Mouse (Mus musculus): ENCODE measurements around the gene Kcne1. TPM values are rescaled to one million over a fixed set of nuclear protein-coding genes. Genes with fewer than 3 reads are reported as not detected.

Gene Kcne1
- total RNA-seq, 2 experiments from 2014 or later, result not detected

DNA sequence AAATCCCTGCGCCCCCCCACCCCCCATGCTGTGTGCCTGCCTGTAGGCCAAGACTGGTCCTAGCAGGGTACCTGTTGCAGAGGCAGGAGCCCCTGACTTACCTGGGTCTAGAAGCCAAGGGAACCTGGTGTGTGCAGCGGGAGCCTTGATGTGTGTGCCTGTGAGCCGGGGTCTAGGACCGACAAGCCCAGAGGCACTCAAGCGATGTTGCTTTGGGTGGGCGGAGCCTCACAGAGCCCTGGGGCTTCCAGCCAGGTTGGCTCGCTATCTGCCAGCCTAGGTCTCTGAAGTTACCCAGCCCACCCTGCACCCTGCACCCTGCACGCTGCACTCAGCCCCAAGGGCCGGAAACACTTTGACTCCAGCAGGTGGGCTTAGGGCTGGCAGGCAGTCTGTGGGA is 534 bp downstream of the Kcne1 start:
- intact Hi-C loops (cut with DNase I), result no loop called here
- DNase-seq (ENCODE audit: low spot score in 2 of 2), result no peak

DNA sequence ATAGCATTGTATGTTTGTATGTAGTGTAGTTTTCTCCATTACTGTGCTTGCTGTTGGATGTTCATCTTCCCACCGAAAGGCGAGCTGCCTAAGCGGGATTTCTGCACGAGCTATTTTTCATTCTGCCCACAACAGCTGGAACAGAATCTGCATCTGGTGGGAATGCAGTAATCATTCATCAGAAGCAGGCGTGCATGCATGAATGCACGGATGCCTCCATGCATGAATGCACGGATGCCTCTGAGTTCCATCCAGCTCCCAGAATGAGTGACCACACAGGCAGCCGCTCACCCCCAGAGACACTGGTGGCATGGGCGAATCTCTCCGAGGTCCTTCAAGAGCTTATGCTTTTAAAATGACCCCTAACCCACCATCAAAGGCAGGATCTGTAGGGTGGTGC is 1.7 kb downstream of the Kcne1 start:
- DNase-seq (ENCODE audit: low spot score in 2 of 2), result no peak
- intact Hi-C loops (cut with DNase I), result no loop called here

DNA sequence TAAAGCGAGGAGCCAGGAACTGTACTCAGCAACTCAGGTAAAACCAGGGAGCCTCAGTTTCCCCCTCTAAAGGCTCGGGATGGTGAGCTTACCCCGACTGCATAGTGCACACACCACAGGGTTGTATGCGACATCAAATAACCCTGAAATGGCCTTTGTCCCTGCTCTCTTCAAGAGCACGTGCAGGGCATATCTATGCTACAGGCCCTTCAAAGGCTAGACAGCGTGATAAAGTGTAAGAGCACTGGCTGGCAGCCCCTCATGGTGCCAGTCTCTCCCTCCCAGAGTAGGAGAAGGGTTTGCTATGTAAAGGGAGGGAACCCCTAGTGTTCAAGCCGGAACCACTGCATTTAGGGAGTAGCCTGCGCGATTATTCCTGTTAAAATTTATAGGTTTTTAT is 2.2 kb downstream of the Kcne1 start:
- DNase-seq (ENCODE audit: low spot score in 2 of 2), result no peak
- intact Hi-C loops (cut with DNase I), result no loop called here

DNA sequence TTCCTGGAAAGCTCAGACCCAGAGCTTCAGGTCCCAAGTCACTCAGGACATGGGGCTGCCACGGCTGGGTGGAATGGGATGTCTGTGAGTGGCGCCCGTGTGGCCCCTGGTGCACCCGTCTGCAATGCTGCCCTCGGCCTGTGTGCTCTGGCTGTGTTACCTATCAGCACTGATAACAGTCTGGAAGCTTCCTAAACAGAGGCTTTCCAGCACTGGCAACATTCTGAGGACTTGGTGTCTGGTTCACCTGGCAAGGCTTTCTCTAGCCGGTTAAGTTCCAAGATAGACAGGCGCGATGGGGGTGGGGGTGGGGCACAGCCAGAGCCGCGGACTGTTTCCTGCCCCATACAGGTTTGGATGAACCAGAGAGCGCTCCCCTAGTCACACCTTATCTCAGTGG is 3.3 kb downstream of the Kcne1 start:
- intact Hi-C loops (cut with DNase I), result no loop called here
- no peak for DNase-seq (ENCODE audit: low spot score in 2 of 2)

DNA sequence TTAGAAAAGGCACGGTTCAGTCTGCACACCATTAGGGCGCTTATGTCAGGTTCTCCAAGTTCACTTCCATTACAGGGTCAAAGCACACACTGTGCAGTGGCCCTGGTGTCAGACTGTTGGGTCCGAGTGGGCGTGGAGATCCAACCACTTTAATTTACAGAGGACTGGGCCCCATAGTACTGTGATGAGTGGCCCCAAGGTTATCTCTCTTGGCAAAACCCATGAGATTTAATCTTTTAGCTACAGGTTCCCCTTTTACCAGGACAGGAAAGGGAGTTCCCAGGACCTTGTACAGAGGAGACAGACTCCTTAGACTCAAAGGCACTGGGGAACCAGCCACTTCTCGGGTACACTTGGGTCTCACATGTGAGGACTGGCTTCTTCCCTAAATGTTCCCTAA is 3.9 kb downstream of the Kcne1 start:
- intact Hi-C loops (cut with DNase I), result no loop called here
- DNase-seq (ENCODE audit: low spot score in 2 of 2), result no peak

DNA sequence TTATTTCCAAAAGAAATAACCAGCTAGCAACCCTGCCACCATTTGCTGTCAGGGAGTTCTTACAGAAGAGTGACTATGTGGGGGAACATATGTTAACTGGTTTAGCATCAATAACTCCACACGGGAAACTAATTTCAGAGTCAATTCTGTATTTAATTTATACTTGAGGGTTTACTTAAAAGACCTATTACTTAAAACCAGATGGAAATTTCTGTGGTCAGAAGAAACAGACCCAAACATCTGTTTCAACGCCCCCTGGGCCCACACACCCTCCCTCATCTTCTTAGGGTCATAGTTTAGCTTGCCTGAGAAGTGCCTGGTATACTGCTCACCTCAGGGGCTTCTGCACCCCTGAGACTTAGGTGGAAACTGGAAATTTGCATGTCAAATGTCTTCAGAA is 5.4 kb downstream of the Kcne1 start:
- DNase-seq (ENCODE audit: low spot score in 2 of 2), result no peak
- intact Hi-C loops (cut with DNase I), result no loop called here

DNA sequence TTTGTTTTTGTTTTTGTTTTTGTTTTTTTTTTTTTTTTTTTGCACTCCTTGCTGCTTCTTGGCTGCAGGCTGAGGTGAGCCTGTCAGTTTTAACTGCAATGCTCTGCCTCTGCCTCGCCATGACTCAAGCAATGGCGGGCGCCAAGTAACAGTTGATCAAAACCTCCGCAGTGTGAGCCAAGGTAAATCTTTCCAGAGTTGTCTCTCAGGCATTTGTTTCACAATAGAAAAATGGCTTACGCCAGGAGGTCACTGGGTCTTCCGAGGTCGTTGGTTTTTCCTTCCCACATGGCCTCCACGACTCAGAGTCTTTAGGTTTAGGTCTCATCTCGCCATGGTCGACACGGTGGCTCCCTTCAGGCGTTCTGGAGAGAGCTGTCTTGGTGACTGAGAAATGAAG is 6.0 kb downstream of the Kcne1 start:
- intact Hi-C loops (cut with DNase I), result no loop called here
- DNase-seq (ENCODE audit: low spot score in 2 of 2), result no peak

DNA sequence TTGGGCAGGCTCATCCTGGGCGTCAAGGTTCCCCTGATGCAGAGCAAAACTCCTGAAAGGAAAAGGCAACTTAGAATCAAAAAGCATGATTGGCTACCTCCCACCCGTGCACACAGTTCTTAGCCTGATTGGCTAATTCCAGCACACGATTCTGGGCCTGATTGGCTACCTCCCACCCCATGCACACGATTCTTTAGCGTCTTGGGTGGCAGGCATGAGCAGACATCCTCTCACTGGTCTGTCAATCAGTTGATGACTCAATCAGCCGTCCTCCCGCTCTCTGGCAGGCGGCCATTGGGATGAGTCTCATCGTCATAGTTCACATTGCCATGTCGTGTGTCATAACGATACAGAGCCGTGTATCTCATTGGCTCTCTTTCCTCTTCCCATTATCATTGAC is 10.3 kb downstream of the Kcne1 start:
- no peak for DNase-seq (ENCODE audit: low spot score in 2 of 2)
- intact Hi-C loops (cut with DNase I), result no loop called here

DNA sequence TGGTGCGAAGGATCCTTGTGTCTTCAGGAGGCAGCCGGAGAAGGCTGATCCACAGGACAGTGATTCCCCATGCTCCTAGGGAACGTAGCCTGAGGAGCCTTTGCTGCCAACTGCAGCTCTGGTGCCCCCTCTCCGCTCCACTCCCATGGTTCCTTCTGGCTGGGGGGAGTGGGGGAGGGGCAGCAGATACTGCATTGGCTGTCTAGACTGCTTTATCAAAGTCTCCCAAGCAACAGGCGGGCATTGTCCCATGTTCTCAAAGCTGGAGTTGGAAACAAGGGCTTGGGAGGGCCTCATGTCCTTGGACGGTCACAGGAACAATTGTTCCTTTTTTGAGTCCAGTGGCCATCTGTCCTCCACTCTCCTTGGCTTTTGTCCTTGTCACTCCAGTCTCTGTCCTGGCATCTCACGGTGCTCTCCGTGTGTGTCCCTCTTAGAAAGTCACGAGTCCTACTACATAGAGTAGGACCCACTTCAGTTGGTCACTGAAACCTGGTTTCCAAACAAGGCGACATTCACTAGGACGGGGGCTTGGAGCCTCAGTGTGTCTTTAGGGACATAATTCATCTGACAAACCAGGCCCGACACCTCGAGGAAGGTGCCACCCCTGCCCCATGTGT is 12.9 kb downstream of the Kcne1 start:
- peak; percentile 16 to 53 for DNase-seq (ENCODE audit: low spot score in 2 of 2)
- intact Hi-C loops (cut with DNase I), result no loop called here

DNA sequence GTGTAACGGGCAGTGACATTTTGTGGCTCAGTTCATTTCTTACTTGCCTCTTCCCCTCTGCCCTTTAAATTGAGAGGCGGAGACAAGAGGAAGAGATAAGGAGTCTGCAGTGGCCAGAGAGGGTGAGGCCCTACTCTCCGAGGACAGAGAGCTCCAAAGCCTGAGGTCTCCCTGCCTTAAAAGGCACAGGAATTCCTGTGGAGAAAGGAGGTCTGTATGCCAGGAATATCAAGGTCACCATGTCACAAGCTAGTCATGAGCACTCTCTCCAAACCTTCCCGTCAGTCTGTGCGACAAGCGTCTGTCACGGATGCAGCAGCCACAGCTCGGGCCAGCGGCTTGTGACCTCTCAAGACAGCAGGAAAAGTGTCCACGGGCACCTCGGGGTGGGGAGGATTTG is 14.1 kb downstream of the Kcne1 start:
- no peak for DNase-seq (ENCODE audit: low spot score in 2 of 2)
- intact Hi-C loops (cut with DNase I), result no loop called here

DNA sequence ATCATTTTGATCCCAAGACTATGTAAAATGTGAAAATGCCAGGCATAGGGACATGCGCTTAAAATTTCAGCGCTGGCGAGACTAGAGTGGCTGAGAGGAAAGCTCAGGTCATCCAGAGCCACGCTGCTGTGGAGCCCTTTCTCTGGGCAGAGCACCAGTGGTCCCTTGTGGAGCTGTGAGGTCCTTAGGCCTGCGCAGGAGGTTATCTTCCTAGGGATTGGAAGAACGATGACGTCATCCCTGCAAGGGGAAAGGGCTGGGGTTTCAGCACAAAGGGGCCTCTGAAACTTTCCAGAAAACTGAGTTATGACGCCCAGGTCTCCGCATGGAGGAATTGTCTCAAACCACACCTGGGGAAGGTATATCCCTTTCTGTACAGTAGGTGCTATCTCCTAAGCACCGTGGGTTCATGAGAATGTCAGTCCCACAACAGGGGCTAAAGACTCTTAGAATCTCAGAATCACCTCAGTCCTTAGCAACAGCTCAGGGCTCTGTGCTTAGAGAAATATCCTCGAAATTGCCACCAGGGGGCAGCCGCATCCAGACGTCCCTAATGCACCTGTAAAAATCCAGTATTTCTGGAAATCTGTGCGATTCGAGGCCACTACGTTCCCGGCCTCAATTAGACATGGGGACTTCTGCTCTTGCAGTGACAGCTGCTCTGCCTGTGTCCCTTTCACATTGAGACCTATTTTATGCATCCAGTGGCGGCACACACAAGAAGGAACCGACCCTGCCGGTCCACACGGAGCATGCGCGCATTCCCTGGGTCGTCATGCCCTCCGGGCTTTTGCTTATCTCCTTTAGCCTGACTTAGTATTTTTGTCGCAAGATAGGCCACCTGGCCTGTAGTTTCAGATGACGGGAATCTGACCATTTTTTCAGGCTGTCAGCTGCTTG is 18.4 kb downstream of the Kcne1 start:
- peak; percentile 71 to 78 for DNase-seq (ENCODE audit: low spot score in 2 of 2)
- intact Hi-C loops (cut with DNase I), result loop anchor here (2.0 kb wide), 1 partner anchor 116 kb away; no protein-coding TSS in a partner anchor

DNA sequence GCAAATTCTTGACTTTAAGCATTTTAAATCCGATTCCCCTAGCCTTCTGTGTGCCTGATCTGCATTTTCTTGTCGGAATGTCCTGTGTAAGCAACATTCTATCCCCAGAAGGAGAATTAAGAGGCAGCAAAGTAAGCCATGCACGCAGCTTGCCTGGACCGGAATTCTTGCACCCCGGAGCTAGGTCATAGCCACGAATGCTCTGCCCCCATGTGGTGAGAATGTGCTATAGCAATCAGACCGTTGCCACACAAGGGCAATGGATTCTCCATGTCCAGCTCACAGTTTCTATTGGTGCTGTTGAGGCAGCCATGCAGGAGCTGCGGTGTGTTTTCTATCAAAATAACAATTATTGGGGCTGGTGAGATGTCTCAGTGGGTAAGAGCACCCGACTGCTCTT is 23.0 kb downstream of the Kcne1 start:
- DNase-seq (ENCODE audit: low spot score in 2 of 2), result peak; percentile 74 to 82
- intact Hi-C loops (cut with DNase I), result loop anchor here (5.0 kb wide), 1 partner anchor 141 kb away; no protein-coding TSS in a partner anchor

DNA sequence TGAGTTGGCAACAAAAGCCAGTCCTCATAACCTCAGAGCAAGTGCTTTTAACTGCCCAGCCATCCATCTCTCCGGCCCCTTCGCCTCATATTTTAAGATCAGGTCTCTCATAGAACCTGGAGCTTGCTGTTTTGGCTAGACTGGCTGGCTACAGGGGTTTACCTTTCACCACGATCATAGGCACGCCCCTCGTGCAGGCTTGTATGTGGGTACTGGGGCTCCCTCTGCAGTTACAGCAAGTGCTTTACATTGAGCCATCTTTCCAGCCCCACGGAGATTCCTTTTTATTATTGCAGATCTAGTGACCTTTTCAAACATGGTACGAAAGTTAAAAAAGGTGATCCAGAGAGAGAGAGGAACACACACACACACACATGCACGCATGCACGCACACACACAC is 24.7 kb downstream of the Kcne1 start:
- intact Hi-C loops (cut with DNase I), result loop anchor here (2.0 kb wide), 1 partner anchor 16 kb away; no protein-coding TSS in a partner anchor
- no peak for DNase-seq (ENCODE audit: low spot score in 2 of 2)

DNA sequence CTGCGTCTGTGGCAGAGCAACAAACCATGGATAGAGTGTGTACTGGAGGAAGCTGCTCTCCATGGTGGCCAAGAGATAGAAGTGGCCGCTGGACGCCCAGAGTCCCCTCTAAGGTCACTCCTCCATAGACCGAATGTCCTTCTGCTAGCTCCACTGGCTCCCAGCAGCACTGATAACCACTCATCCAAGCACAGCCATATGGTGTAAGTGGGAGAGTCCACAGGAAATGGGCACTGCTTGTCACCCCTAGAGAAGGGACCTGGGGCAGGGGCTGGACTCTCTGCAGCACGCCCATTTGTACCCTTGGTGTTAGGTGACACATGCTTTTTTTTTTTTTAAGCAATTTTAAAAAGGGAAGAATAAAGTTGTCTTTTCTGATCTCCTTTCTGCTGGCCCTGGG is 28.3 kb downstream of the Kcne1 start:
- intact Hi-C loops (cut with DNase I), result no loop called here
- DNase-seq (ENCODE audit: low spot score in 2 of 2), result no peak

DNA sequence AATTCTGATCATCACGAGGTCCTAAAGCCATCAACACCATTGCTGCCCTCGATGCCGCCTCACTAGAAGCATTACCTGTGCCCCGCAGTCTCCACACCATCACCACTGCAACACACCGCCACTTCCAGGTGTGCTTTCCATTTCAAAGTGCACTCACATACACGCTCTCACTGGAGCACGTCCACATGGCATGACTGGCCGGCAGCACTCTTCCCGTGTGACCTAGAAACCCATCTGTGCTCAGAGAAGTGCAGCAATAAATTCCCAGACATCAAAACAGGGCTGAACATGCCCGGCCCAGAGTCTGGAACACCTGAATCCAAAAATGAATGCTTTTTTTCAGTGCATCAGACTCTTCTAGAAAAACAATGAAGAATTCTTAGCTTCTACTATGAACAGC is 31.4 kb downstream of the Kcne1 start:
- intact Hi-C loops (cut with DNase I), result no loop called here

DNA sequence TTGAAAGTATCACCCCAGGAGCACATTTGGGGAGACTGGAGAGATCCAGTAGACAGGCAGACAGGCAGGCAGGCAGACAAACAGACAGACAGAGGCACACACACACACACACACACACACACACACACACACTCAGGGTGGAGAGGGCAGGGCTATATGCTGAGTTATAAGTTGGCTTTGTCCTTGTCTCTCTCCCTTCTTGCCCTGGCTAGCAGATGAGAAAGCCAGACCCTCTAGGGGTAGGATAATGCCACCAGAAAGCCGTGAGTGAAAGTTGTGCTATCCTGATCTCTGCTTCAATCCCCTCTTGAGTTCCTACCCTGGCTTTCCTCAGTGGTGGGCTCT is 34.2 kb downstream of the Kcne1 start:
- intact Hi-C loops (cut with DNase I), result no loop called here
- DNase-seq (ENCODE audit: low spot score in 2 of 2), result no peak

More for the DNA sequence above, 31.4 kb downstream of the Kcne1 start:
- DNase-seq (ENCODE audit: low spot score in 2 of 2), result no peak

DNA sequence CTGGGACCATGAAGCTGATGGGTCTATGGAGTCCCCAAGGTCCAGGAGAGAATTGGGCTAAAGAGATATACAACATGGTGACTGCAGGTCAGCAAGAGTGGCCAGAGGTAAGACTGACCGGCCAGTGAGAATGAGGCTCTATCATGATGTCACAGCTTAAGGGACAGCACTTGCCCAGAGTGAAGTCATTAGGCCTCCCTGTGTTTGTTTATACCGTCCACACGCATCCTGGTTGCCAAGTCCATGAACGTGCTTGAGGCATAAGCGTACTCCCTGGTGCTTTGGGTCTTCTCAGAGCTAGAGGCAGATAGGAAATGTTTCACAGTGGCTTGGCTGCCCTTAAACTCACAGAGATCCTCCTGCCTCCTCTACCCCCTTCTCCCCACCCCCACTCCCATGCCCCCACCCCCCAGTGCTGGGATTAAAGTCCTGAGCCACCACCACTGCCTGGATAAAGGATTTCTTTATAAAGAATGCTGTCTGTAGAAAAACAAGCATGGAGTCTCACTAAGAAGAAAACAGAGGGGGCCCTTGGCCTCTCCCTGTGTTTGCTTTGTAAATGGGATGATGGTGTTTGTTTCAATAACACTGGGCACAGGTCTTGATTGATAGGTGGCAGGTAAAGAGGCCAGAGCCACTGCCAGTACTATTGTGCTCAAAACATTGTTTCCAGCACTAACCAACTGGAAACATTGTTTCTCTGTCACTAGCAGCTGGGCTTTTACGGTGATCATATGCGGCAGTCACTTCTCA is 34.8 kb downstream of the Kcne1 start:
- intact Hi-C loops (cut with DNase I), result no loop called here
- no peak for DNase-seq (ENCODE audit: low spot score in 2 of 2)

DNA sequence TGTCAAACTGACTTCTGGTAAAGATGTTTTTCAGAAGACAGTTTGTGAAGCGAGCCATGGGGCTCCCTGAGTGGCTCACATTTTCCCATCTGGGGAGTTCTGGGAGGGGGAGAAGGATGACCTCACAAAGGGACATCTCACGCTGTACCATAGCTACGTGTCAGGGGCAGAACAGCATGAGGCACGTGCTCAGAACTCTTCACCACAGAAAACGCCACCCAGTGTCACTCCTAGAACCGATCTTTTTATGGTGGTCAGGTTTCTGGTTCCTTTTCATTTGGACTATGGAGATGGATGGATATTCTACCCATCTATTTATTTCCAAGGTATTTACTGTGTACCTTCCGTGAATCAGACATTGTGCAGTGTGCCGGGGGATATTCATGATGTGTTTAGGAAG is 37.9 kb downstream of the Kcne1 start, which contains the start of gene Fam243:
Fam243 (minus strand) TSS at position 101 of the 400 bp plus-strand sequence.
- DNase-seq (ENCODE audit: low spot score in 2 of 2), result no peak

DNA sequence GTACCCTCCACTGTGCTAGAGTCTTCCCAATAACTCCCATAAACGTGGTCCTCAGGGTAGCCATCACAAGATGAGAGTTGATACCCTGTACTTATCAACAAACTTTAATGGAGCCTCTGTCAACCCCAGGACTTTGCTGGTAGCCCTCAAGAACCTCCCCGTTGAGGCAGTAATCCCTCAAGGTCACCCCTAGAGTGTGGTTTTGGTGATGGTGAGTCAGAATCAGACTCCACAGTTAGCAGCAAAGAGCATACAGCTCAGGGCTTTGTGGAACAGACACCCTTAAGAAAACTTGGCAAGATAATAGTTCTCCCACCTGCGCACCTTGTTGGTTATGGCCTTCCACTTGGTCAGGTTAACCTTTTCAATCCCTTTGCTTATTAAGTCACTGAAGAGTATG is 38.9 kb downstream of the Kcne1 start:
- intact Hi-C loops (cut with DNase I), result no loop called here
- no peak for DNase-seq (ENCODE audit: low spot score in 2 of 2)

More for the DNA sequence above, 37.9 kb downstream of the Kcne1 start, which contains the start of gene Fam243:
- intact Hi-C loops (cut with DNase I), result no loop called here
